Mouse (Mus musculus) myocyte (in vitro differentiated cells): ENCODE measurements around the gene Vmn1r31.

Experiments
- CEBPB ChIP-seq: IDR thresholded peaks from 2 replicates; pipeline ENCODE4 v1.6.1; 2011; ENCODE audit warnings: mild to moderate bottlenecking, moderate library complexity; ENCODE audit not compliant: poor library complexity, insufficient read depth, severe bottlenecking
- MAX ChIP-seq: IDR thresholded peaks from one replicate; pipeline ENCODE4 v1.6.1; 2011; ENCODE audit warnings: low read depth, mild to moderate bottlenecking, control low read depth
- MYOD1 ChIP-seq, 3 experiments: IDR thresholded peaks; one replicate each; pipeline ENCODE4 v1.6.1; 2011; ENCODE audit warnings: control low read depth in 2 of 3, low read depth in 2 of 3, mild to moderate bottlenecking in 2 of 3, moderate library complexity in 1 of 3; ENCODE audit not compliant: insufficient read length in 2 of 3, control insufficient read depth in 1 of 3
- POLR2A ChIP-seq: IDR thresholded peaks from one replicate; pipeline ENCODE4 v1.6.1; 2011; ENCODE audit warnings: low read depth, mild to moderate bottlenecking, control low read depth, moderate library complexity; ENCODE audit not compliant: insufficient read length
- POLR2AphosphoS2 ChIP-seq: IDR thresholded peaks from one replicate; pipeline ENCODE4 v1.6.1; 2011; ENCODE audit warnings: low read depth, control low read depth; ENCODE audit not compliant: insufficient read length
- REST ChIP-seq: IDR thresholded peaks from one replicate; pipeline ENCODE4 v1.6.1; 2011; ENCODE audit warnings: mild to moderate bottlenecking, control low read depth, moderate library complexity; ENCODE audit not compliant: insufficient read depth, insufficient read length
- SRF ChIP-seq: IDR thresholded peaks from one replicate; pipeline ENCODE4 v1.6.1; 2011; ENCODE audit warnings: low read depth; ENCODE audit not compliant: control insufficient read depth, insufficient read length
- USF1 ChIP-seq: IDR thresholded peaks from one replicate; pipeline ENCODE4 v1.6.1; 2011; ENCODE audit warnings: low read depth, mild to moderate bottlenecking, control low read depth, moderate library complexity

DNA sequence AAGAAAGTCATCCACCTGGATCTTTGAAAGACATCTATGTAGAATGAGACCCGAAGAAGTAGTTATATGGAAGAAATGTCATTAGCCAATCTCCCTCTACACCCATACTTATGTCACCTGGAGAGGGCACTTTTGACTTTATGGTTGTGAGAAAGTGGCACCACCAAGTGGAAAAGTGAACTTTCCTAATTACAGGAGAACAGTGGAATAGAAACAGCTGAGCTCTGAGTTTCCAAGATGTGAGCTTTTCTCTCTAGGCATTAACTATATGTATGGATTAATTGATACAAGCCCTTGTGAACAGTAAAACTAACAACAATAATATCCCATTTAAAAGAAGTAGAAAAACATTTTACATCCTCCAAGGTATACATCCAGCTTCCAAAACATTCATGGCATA lies at the start of gene Vmn1r31:
- TF ChIP-seq MYOD1 (IDR thresholded peaks at IDR 0.05; ENCODE audit: control insufficient read depth in 1 of 3, insufficient read length in 2 of 3, low read depth in 2 of 3) (no peak), REST (no peak), POLR2AphosphoS2 (no peak), POLR2A (no peak), SRF (no peak), MAX (no peak), USF1 (no peak), CEBPB (no peak)
